Mouse (Mus musculus) heart, embryonic 15.5 days (tissue): Measurements from ENCODE around the gene Mul1. TPM values are rescaled to one million over a fixed set of nuclear protein-coding genes. Genes with fewer than 3 reads are reported as not detected.
"Not testable (repeated sequence)": the region's sequence is repeated elsewhere in the genome, so short reads cannot be mapped to it uniquely, and the experiment has no call there.

ENCODE experiments used
- ATAC-seq: fragments of 200-750 bp; cut with Nextera tagmentation; replicated peaks from 2 replicates; pipeline ENCODE4 v1.8.0; 2017; ENCODE audit warnings: low read depth, moderate TSS enrichment; ENCODE audit not compliant: insufficient number of reproducible peaks, insufficient read depth, low FRiP score
- H3K27ac ChIP-seq: fragments of 300-500 bp; sonication (generic); 2 replicates; pipeline ENCODE4 v1.5.1; 2015; ENCODE audit warnings: mild to moderate bottlenecking, inconsistent platforms
- H3K27me3 ChIP-seq: fragments of 300-500 bp; sonication (generic); 2 replicates; pipeline ENCODE4 v1.6.1; 2015; ENCODE audit warnings: inconsistent platforms
- H3K36me3 ChIP-seq: fragments of 300-500 bp; sonication (generic); 2 replicates; pipeline ENCODE4 v1.6.1; 2015; ENCODE audit warnings: mild to moderate bottlenecking, inconsistent platforms
- H3K4me1 ChIP-seq: fragments of 300-500 bp; sonication (generic); replicated peaks from 2 replicates; pipeline ENCODE4 v1.6.1; 2015; ENCODE audit warnings: inconsistent platforms
- H3K4me2 ChIP-seq: fragments of 300-500 bp; sonication (generic); 2 replicates; pipeline ENCODE4 v1.6.1; 2015; ENCODE audit warnings: inconsistent platforms, mild to moderate bottlenecking, moderate library complexity
- H3K4me3 ChIP-seq: fragments of 300-500 bp; sonication (generic); 2 replicates; pipeline ENCODE4 v1.5.1; 2015; ENCODE audit warnings: mild to moderate bottlenecking, inconsistent platforms
- H3K9ac ChIP-seq: fragments of 300-500 bp; sonication (generic); 2 replicates; pipeline ENCODE4 v1.6.1; 2015; ENCODE audit warnings: mild to moderate bottlenecking, inconsistent platforms
- H3K9me3 ChIP-seq: fragments of 300-500 bp; sonication (generic); replicated peaks from 2 replicates; pipeline ENCODE4 v1.6.1; 2016; ENCODE audit warnings: inconsistent platforms
- WGBS: fragments of 180-500 bp; shearing (Covaris S2); methylation state at CpG from one replicate; pipeline ENCODE4 v1.1.7; 2015; ENCODE audit warnings: mixed read lengths; 5-methylcytosine and 5-hydroxymethylcytosine counted together
- polyA plus RNA-seq: library from polyadenylated mRNA; unstranded; fragments of >200 nt; fragmentation: Nextera tagmentation; extraction: Ambion mirVana; gene quantifications from 2 replicates; pipeline ENCODE4 v1.2.1, GENCODE M21; 2015

Mul1 gene
- polyA plus RNA-seq, 1 experiment from 2014 or later: 22.2 TPM

DNA sequence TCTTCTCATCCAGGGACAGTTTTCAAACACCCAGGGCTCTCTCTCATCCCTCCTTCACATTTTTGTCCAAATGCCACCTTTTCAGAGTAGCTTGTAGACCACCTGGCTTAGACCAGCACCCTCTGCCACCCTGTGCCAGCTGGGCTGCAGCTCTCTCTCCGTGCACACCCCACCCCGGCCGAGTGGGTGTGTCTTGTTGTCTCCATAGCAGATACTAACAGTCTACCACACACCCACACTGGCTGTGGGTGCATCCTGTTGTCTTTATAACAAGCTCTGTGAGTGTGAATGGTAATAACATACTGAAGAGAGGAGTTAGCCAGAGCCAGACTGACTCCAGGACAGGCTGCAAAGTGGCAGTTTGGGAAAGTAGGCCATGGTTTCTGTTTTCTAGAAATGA is 18.5 kb upstream of the Mul1 start:
- Histone ChIP-seq H3K4me1 (0 out of 2 replicates have a peak, but pooled peaks cover 2% of the 10 kb centered on the region), H3K4me3 (no peak overlapping the region), H3K9ac (no peak overlapping the region), H3K27ac (no peak overlapping the region), H3K27me3 (peaks cover 46% of the 10 kb centered on the region), H3K36me3 (no peaks in the 10 kb centered on the region), H3K4me2 (no peak overlapping the region), H3K9me3 (no peaks in the 10 kb centered on the region)
- 67% methylated on average over 3 of the region's 3 CpGs for WGBS
- ATAC-seq: no peak

- H3K9ac ChIP-seq: no peak overlapping the region
- WGBS: 60% methylated on average over 5 of the region's 5 CpGs
- no peak for ATAC-seq
Measured at GRCm38 (mm10) chr4:138416414-138416813, 18.1 kb upstream of the Mul1 start.

DNA sequence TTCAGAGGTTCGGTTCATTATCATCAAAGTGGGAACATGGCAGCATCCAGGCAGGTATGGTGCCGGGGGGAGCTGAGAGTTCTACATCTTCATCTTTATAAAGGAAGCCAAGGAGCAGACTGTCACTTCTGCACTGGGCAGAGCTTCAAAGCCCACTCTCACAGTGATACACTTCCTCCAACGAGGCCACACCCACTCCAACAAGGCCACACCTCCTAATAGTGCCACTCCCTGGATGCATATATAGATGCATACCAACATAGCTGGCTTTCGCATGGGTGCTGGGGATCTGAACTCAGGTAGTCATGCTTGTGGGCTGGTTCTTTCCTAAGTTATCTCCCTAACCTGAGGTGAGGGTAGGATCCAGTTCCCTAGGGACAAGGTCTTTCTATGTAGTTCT is 16.6 kb upstream of the Mul1 start:
- Histone ChIP-seq H3K27ac (no peak overlapping the region), H3K36me3 (no peaks in the 10 kb centered on the region), H3K4me3 (no peak overlapping the region), H3K9ac (no peak overlapping the region), H3K27me3 (peaks cover 31% of the 10 kb centered on the region), H3K9me3 (no peaks in the 10 kb centered on the region), H3K4me2 (no peak overlapping the region), H3K4me1 (0 out of 2 replicates have a peak, but pooled peaks cover 2% of the 10 kb centered on the region)
- no peak for ATAC-seq
- whole genome bisulfite sequencing: 76% methylated on average over 4 of the region's 4 CpGs

More at GRCm38 (mm10) chr4:138416414-138416813, 18.1 kb upstream of the Mul1 start:
- H3K4me1 ChIP-seq: 0 out of 2 replicates have a peak, but pooled peaks cover 2% of the 10 kb centered on the region
- no peak overlapping the region for H3K4me3 ChIP-seq
- H3K27ac ChIP-seq: no peak overlapping the region
- H3K27me3 ChIP-seq: peaks cover 42% of the 10 kb centered on the region
- no peaks in the 10 kb centered on the region for H3K36me3 ChIP-seq
- no peak overlapping the region for H3K4me2 ChIP-seq
- no peaks in the 10 kb centered on the region for H3K9me3 ChIP-seq

GRCm38 (mm10) chr4:138418340-138418957 is 16.0 kb upstream of the Mul1 start:
- H3K9ac ChIP-seq: no peak overlapping the region
- H3K27me3 ChIP-seq: peaks cover 31% of the 10 kb centered on the region
- WGBS: 52% methylated on average over 11 of the region's 11 CpGs
- no peak for ATAC-seq
- no peak overlapping the region for H3K27ac ChIP-seq
- H3K4me2 ChIP-seq: no peak overlapping the region
- H3K4me1 ChIP-seq: 0 out of 2 replicates have a peak, but pooled peaks cover 2% of the 10 kb centered on the region
- H3K9me3 ChIP-seq: no peaks in the 10 kb centered on the region
- H3K36me3 ChIP-seq: no peaks in the 10 kb centered on the region
- no peak overlapping the region for H3K4me3 ChIP-seq

DNA sequence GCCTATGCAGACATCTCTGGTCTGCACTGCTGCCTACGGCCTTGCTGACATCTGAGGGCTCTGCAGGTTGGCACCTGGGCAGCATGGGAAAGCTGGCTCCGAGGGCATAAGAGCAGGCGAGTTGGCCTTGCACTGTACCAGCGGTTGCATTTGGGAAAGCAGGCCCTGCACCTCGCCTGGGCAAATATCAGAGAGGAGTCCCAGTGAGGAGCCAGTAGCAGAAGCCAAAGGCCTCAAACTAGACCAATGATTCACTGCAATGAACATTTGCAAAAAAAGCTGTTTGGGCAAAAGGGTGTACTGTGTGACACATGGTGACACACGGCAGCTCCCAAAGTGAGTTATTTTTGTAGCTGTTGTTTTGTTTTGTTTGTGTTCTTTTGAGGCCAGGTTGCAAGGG is 9.4 kb upstream of the Mul1 start:
- 70% methylated on average over 6 of the region's 6 CpGs for WGBS
- Histone ChIP-seq H3K4me2 (no peak overlapping the region), H3K4me1 (no peaks in the 10 kb centered on the region), H3K9ac (no peak overlapping the region), H3K36me3 (no peaks in the 10 kb centered on the region), H3K27ac (no peak overlapping the region), H3K4me3 (no peak overlapping the region), H3K9me3 (no peaks in the 10 kb centered on the region), H3K27me3 (peaks cover 9% of the 10 kb centered on the region)
- no peak for ATAC-seq

DNA sequence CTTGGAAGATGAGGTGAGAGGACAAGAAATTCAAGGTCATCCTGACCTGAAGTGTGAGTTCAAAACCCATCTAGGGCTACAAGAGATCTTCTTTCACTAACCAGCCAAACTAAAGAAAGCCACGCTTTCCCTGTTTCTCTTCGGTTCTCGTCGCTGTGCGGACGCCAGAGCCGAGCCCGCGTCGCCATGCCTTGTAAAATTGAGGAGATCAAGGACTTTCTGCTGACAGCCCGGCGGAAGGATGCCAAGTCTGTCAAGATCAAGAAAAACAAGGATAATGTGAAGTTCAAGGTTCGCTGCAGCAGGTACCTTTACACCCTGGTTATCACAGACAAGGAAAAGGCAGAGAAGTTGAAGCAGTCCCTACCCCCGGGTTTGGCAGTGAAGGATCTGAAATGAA is 8.9 kb upstream of the Mul1 start:
- not testable (repeated sequence) for ATAC-seq, H3K4me3 ChIP-seq, H3K4me2 ChIP-seq, H3K27me3 ChIP-seq, H3K4me1 ChIP-seq, H3K9ac ChIP-seq, H3K27ac ChIP-seq, H3K36me3 ChIP-seq, H3K9me3 ChIP-seq
- WGBS: 85% methylated on average over 14 of the region's 14 CpGs

DNA sequence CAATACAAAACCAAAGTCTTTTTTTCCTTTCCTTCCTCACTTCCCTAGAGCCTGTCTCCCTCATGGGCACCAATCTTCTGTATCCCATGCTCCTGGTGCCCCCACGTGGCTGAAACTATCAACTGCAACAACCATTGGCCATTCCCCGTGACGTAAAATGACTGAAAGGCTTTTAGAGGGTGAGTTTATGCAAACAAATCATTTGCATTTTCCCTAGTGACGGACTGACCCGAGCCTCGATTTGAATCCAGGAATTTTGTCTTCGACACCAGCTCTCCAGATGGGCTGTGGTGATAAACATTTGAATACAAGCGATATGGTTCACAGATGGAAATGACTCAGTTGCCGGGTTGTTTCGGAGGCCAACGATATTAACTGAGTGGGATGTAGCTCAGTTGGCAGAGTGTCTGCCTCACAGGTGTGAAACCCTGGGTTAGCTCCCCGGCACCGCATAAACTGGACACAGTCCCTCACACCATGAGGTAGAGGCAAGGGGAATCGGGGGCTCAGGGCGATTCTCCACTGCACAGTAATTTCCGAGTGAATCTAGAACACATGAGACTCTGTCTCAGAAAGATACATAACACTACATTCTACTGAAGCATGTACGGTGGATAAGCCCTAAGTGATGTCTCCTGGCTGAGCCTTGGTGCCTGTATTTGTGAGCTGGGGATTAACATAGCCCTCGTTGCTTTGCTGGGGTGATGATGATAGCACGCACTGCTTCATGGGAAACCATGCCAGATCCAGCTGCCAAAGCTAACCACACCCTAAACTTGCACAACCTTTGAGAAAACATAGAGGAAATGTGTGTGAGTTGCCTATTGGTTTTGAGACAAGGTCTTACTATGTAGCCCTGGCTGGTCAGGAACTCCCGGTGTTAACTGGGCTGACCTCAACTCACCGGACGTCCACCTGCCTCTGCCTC is 7.4 kb upstream of the Mul1 start:
- Histone ChIP-seq H3K4me3 (no peak overlapping the region), H3K36me3 (no peaks in the 10 kb centered on the region), H3K9me3 (no peaks in the 10 kb centered on the region), H3K27ac (no peak overlapping the region), H3K27me3 (peaks cover 8% of the 10 kb centered on the region), H3K9ac (no peak overlapping the region), H3K4me2 (no peak overlapping the region), H3K4me1 (no peaks in the 10 kb centered on the region)
- WGBS: 38% methylated on average over 22 of the region's 22 CpGs
- no peak for ATAC-seq

DNA sequence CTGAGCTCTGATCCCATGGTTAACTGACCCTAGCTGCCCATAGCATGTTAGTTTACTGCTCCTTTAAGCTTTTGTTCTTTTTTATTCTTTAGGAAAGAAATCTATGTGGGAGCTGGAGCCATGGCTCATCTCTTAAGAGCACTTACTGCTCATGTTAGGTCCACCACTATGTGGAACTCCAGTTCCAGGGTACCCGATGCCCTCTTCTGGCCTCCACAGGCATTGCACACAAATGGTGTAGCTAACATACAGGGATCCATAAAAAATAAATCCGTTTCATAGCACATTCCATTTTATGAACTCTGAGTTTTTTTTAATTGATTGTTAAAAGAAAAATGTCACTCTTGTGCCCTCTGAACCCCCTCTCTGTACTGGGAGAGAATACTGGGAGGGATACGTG is 4.7 kb upstream of the Mul1 start:
- no peak for ATAC-seq
- Histone ChIP-seq H3K4me2 (no peak overlapping the region), H3K9ac (no peak overlapping the region), H3K4me3 (no peak overlapping the region), H3K27ac (no peak overlapping the region), H3K27me3 (peaks cover 8% of the 10 kb centered on the region), H3K4me1 (peaks cover 3% of the 10 kb centered on the region; the same call in 1 of the 2 replicates), H3K36me3 (no peaks in the 10 kb centered on the region), H3K9me3 (no peaks in the 10 kb centered on the region)
- WGBS: 36% methylated on average over 3 of the region's 3 CpGs

GRCm38 (mm10) chr4:138431340-138431739 is 3.1 kb upstream of the Mul1 start:
- Histone ChIP-seq H3K4me2 (no peak overlapping the region), H3K27me3 (peaks cover 8% of the 10 kb centered on the region), H3K9me3 (no peaks in the 10 kb centered on the region), H3K36me3 (peaks cover 4% of the 10 kb centered on the region; the same call in 1 of the 2 replicates), H3K4me3 (no peak overlapping the region), H3K9ac (no peak overlapping the region), H3K4me1 (peaks cover 16% of the 10 kb centered on the region), H3K27ac (no peak overlapping the region)
- WGBS: 42% methylated on average over 8 of the region's 8 CpGs
- ATAC-seq: no peak

GRCm38 (mm10) chr4:138440062-138440461 is 5.6 kb downstream of the Mul1 start:
- WGBS: 50% methylated on average over 3 of the region's 3 CpGs
- H3K4me1 ChIP-seq: peaks cover 11% of the 10 kb centered on the region
- peaks cover 52% of the 10 kb centered on the region for H3K36me3 ChIP-seq
- no peaks in the 10 kb centered on the region for H3K9me3 ChIP-seq
- no peak overlapping the region for H3K4me3 ChIP-seq
- no peak for ATAC-seq
- H3K4me2 ChIP-seq: no peak overlapping the region
- no peak overlapping the region for H3K9ac ChIP-seq
- no peak overlapping the region for H3K27ac ChIP-seq
- H3K27me3 ChIP-seq: peaks cover 7% of the 10 kb centered on the region

DNA sequence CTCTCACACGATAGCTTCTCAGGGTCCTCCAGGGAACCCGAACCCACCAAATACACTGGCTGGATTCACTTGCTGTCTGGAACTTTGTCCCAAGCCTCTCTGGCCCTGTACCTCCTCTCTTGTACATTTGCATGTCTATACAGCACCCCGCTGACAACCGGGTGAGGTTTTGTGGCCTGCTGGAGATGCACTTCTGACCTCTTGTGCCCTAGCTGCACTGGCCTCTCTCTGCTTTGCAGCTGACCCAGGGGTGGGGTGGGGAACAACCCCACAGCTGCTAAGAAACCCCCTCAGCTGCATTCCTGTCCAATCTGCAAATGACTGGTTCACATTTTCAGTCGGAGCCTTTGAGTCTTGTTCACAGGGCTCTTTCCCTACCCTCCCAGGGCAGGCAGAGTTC is 10.5 kb downstream of the Mul1 start:
- Histone ChIP-seq H3K4me3 (no peak overlapping the region), H3K4me1 (peaks cover 2% of the 10 kb centered on the region; the same call in 1 of the 2 replicates), H3K27me3 (peaks cover 44% of the 10 kb centered on the region), H3K27ac (no peak overlapping the region), H3K4me2 (no peak overlapping the region), H3K9ac (no peak overlapping the region), H3K9me3 (no peaks in the 10 kb centered on the region), H3K36me3 (peaks cover 13% of the 10 kb centered on the region)
- 21% methylated on average over 5 of the region's 5 CpGs for WGBS
- no peak for ATAC-seq
